Mouse (Mus musculus): ENCODE results near the gene Sun1.

- TF ChIP-seq CTCF (IDR thresholded peaks at IDR 0.05; ENCODE audit: low read depth) (no peak), EP300 (IDR thresholded peaks at IDR 0.05; ENCODE audit: low read depth) (no peak)
Measured at GRCm38 (mm10) chr5:139297092-139297491, 96.7 kb downstream of the Sun1 start.
